Mouse (Mus musculus) left cerebral cortex, adult 11 months (tissue): ENCODE data around the gene Hes6.
A peak's percentile ranks its signal among the peaks of the same experiment; 100 is the strongest.

Experiments
- DNase-seq: peaks from one replicate; pipeline ENCODE4 v3.0.0; 2022; ENCODE audit warnings: low spot score

The Hes6 gene

DNA sequence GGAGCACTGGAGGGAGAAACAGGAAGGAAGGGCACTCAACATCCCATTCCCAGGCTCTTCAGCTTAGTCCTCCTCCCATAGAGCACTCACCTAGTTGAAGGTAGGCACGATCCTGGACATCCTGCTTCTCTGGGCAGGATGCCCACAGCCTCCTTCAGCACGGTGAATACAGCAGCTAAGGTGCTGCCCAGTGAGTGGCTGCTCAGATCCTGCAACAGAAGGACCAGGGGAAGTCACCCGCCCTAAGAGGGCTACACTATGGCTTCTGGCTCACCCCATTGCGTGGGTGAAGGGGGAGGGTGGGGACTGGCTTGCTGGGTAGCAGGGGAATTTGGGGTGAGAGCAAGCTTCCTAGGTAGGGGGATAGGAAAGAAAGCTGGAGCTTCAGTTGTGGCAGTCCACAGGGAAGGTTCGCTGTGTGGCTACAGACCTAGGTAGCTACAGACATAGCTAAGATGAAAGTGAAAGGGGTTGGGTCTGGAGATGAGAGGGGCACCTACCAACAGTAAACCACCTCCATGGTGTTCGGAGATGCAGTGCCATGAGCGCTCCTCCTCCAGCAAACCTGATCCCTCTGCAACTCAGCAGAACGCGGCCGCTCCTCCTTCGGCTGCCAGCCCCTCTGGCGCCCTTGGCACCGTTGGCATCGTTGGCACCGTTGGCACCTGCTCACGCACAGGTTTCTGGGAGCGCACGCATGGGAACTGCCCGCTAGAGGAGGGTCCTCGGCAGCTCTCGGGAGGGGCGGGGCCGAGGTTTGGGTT, 8.2 kb downstream of the Hes6 start:
- no peak for DNase-seq

GRCm38 (mm10) chr1:91404976-91405375, 8.9 kb downstream of the Hes6 start:
- DNase-seq: no peak

- peak; percentile 66 for DNase-seq
These were observed 15.4 kb downstream of the Hes6 start, which contains the start of gene Ilkap for GRCm38 (mm10) chr1:91398260-91399062. Ilkap (minus strand) TSS chr1:91398815.

DNA sequence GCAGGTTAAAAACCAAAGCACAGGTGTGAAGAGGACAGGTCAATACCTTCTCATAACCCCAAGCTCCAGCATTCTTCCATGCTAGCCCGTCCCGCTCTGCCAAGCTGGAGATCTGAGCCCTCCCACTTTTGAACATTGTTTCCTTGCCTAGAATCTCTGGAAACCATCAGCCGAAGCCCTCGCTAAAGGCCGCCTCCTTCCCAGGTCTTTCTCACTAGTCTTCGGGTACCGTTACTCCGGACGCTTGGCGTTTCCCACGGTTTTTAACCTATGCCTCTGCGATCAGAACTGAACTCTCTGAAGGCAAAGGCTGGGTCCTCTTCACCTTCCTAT, 15.9 kb downstream of the Hes6 start:
- DNase-seq: no peak

DNA sequence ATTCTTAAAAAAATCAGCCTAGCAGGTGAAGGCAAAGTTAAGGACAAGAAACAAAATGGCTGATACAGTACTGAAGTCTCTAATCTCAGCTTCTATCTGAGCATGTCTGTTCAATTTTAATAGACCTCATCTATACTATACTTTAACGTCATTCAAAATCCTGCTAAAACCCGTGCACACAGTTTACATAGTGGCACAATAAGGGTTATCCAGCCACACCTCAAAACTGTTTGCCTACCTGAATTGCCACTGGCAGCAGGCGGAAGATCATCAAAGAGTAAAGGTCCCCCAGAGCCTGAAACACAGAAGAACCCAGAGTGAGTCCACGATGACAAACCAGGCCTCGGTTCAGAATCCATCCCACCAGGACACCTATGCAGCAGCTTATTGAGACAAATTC, 23.5 kb downstream of the Hes6 start:
- no peak for DNase-seq

DNA sequence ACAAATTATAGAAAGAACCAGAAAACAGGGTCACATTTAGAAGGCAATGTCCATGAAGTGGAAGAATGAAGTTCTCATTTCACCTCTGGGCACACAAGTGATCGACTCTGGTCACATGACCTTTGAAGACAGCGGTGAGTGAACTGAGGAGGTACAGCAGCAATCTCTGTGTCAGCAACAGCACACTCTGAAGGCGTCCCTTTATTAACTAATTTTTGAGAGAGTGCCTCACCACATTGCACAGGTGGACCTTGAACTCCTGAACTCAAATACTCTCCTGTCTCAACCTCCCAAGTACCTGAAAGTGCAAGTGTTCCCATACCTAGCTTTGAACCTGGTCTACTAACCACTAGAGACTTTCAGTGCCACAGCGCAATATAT, 32.8 kb downstream of the Hes6 start:
- DNase-seq: no peak

DNA sequence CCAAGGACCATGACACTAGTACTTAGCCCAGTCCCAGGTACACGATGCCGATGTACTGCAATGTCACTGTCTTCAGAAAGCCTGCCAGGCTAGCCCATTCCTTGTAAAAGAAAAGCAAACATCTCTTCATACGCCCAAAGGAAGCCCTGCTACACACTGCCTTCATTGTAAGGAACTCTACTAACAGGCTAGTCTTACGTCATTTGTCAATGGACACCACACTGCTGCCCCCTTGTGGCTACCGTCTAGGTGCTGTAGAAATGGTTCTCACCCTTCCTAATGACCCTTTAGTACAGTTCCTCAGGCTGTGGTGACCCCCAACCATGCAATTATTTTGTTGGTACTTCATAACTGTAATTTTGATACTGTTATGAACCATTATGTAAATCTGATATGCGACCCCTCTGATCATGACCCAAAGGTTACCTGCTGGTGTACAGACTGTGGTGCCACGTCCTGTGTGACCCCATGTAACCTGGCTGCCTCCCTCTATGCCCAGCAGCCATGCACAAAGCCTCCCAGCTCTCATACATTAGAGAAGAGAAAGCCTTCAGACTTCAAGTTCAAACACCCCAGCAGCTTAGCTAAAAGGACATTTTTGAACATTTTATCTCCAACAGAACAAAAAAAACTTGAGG, 33.3 kb downstream of the Hes6 start:
- DNase-seq: no peak

GRCm38 (mm10) chr1:91373414-91373835, 40.4 kb downstream of the Hes6 start:
- no peak for DNase-seq

- no peak for DNase-seq
These were observed 43.8 kb downstream of the Hes6 start for GRCm38 (mm10) chr1:91370055-91370454.

DNA sequence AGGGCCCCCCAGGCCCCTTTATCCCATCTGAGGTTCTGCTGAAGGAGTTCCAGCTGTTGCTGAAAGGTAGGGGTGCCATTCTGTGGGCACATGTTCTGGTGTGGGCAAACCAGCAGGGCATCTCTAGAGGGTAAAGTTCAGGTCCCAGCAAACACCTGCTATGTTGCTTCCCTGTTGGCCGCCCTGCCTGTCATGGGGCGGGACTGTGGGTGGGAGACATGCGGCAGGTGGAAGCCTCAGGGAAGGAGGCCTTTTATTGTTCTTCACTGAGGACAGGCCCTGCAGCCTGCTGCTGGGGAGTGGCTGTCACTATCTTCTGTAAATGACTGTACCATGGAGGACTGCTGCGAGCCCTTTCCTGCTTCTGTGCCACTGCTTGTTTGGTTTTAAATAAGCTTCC, 44.4 kb downstream of the Hes6 start:
- DNase-seq: no peak

GRCm38 (mm10) chr1:91367295-91367694, 46.5 kb downstream of the Hes6 start:
- DNase-seq: no peak

GRCm38 (mm10) chr1:91366215-91367108, 47.4 kb downstream of the Hes6 start, which contains the start of gene Erfe:
Erfe (plus strand) TSS chr1:91366430.
- no peak for DNase-seq

GRCm38 (mm10) chr1:91365816-91366214, 48.0 kb downstream of the Hes6 start:
- no peak for DNase-seq

- no peak for DNase-seq
These were observed 48.8 kb downstream of the Hes6 start for GRCm38 (mm10) chr1:91364822-91365644.

DNA sequence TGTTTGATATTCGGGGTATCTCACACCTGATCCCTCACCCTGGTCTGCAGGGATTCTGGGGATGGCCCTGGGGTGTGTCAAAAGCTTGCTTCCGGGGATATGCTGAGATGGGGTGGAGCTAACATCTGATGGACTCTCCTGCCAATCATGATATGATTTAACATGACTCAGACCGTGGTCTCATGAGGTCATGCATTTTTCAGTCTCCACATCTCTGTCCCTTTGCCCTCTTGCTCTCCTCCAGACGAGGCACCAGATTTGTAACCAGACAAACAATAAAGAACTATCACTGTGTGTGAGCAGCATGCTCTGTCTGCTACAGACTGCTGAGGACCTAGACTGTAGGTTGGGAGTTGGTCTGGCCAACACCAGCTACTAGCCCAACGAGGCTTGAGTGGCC, 51.7 kb downstream of the Hes6 start:
- DNase-seq: no peak
